Mouse (Mus musculus) lung, embryonic 14.5 days (tissue): ENCODE measurements at regions not wholly inside any gene's neighbourhood (a gene's known extent, or its start where the extent isn't known, plus 50 kb on each side); places are given as distances from the start of the nearest gene placed in this dataset.
"Not testable (repeated sequence)": the region's sequence is repeated elsewhere in the genome, so short reads cannot be mapped to it uniquely, and the experiment has no call there.

Source experiments
- ATAC-seq: fragments of 200-750 bp; cut with Nextera tagmentation; 2 replicates; pipeline ENCODE4 v1.8.0; 2017; ENCODE audit warnings: mild to moderate bottlenecking, moderate TSS enrichment, moderate library complexity; ENCODE audit not compliant: insufficient read depth
- DNase-seq: peaks from one replicate; pipeline ENCODE4 v3.0.0-alpha.2; 2015
- H3K27ac ChIP-seq: fragments of 300-500 bp; sonication (generic); 2 replicates; pipeline ENCODE4 v1.5.1; 2014; ENCODE audit warnings: low read depth, mild to moderate bottlenecking, moderate library complexity
- H3K27me3 ChIP-seq: fragments of 300-500 bp; sonication (generic); 2 replicates; pipeline ENCODE4 v1.6.1; 2014; ENCODE audit warnings: low read length, control low read depth; ENCODE audit not compliant: insufficient read depth
- H3K36me3 ChIP-seq: fragments of 300-500 bp; sonication (generic); 2 replicates; pipeline ENCODE4 v1.6.1; 2014; ENCODE audit warnings: control low read depth; ENCODE audit not compliant: insufficient read depth
- H3K4me1 ChIP-seq: fragments of 300-500 bp; sonication (generic); 2 replicates; pipeline ENCODE4 v1.6.1; 2014; ENCODE audit warnings: antibody characterized with exemption, control low read depth; ENCODE audit not compliant: insufficient read depth
- H3K4me2 ChIP-seq: fragments of 300-500 bp; sonication (generic); 2 replicates; pipeline ENCODE4 v1.6.1; 2014; ENCODE audit warnings: mild to moderate bottlenecking
- H3K4me3 ChIP-seq: fragments of 300-500 bp; sonication (generic); 2 replicates; pipeline ENCODE4 v1.5.1; 2014; ENCODE audit warnings: low read depth, low read length
- H3K9ac ChIP-seq: fragments of 300-500 bp; sonication (generic); 2 replicates; pipeline ENCODE4 v1.6.1; 2014
- H3K9me3 ChIP-seq: fragments of 300-500 bp; sonication (generic); 2 replicates; pipeline ENCODE4 v1.6.1; 2016; ENCODE audit warnings: low read depth, low read length, control low read depth
- CTCF ChIP-seq: IDR thresholded peaks from 2 replicates; pipeline ENCODE4 v1.5.1; 2016; ENCODE audit warnings: antibody characterized with exemption, low read depth
- WGBS: fragments of 180-500 bp; shearing (Covaris S2); extraction: QIAGEN DNeasy Blood & Tissue Kit; methylation state at CpG from one replicate; pipeline ENCODE4 v1.1.7; 2014; 5-methylcytosine and 5-hydroxymethylcytosine counted together

DNA sequence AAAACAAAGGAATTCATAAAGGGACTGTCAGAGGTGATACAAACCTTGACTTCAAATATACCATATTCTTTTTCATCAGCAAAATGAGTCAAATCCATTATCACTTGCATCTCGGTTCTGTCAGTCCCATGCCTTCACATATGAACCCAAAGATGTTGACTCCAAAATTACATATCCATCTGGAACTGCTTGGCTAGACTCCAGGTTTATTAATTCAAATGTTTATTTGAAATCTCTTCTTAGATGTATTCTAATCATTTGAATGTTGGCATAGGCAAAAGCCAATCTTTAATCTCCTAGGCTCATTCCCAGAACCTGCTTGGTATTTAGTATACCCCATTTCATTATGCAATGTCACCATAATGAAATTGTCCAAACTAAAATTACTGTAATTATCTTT lies 709.8 kb downstream of the Cdh11 start:
- Histone ChIP-seq H3K4me1 (no peaks in the 10 kb centered on the region), H3K4me2 (no peak overlapping the region), H3K9me3 (no peaks in the 10 kb centered on the region), H3K4me3 (no peak overlapping the region), H3K27me3 (no peaks in the 10 kb centered on the region), H3K36me3 (no peaks in the 10 kb centered on the region), H3K27ac (no peak overlapping the region), H3K9ac (no peak overlapping the region)
- 54% methylated on average over 1 of the region's 1 CpGs for whole genome bisulfite sequencing
- DNase-seq (no peak), ATAC-seq (no peak)
- TF ChIP-seq CTCF = no peak

- Histone ChIP-seq H3K9me3 (no peaks in the 10 kb centered on the region), H3K27ac (no peak overlapping the region), H3K4me2 (no peak overlapping the region), H3K9ac (no peak overlapping the region), H3K36me3 (no peaks in the 10 kb centered on the region), H3K4me3 (no peak overlapping the region), H3K4me1 (no peaks in the 10 kb centered on the region), H3K27me3 (no peaks in the 10 kb centered on the region)
- no peak for TF ChIP-seq CTCF
- 87% methylated on average over 2 of the region's 2 CpGs for WGBS
- ATAC-seq (no peak), DNase-seq (peak; percentile 22)
These were observed 721.3 kb downstream of the Cdh11 start for GRCm38 (mm10) chr8:102064137-102064536.

DNA sequence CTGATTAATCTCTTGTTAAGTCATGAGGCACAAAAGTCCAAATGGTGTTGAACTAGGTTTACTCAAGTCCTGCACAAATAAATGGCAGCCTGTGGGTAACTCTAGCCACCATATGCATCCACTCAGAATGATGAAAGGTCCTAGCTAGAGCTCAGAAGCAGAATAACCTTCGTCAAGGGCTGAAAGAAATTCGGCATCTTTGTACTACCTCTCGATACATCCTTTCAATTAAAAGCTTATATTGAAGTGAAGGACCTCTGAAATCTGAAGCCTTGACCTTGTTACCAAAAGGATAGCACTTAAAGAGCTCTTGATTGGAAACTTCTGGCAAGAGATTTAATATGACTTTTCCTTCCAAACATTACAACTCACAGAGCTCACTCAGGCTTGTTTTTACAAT lies 732.0 kb downstream of the Cdh11 start:
- Histone ChIP-seq H3K27me3 (no peaks in the 10 kb centered on the region), H3K4me3 (no peak overlapping the region), H3K36me3 (no peaks in the 10 kb centered on the region), H3K9ac (no peak overlapping the region), H3K27ac (no peak overlapping the region), H3K9me3 (no peaks in the 10 kb centered on the region), H3K4me1 (no peaks in the 10 kb centered on the region), H3K4me2 (no peak overlapping the region)
- no peak for ATAC-seq
- DNase-seq = no peak
- TF ChIP-seq CTCF = no peak
- 77% methylated on average over 3 of the region's 3 CpGs for WGBS

DNA sequence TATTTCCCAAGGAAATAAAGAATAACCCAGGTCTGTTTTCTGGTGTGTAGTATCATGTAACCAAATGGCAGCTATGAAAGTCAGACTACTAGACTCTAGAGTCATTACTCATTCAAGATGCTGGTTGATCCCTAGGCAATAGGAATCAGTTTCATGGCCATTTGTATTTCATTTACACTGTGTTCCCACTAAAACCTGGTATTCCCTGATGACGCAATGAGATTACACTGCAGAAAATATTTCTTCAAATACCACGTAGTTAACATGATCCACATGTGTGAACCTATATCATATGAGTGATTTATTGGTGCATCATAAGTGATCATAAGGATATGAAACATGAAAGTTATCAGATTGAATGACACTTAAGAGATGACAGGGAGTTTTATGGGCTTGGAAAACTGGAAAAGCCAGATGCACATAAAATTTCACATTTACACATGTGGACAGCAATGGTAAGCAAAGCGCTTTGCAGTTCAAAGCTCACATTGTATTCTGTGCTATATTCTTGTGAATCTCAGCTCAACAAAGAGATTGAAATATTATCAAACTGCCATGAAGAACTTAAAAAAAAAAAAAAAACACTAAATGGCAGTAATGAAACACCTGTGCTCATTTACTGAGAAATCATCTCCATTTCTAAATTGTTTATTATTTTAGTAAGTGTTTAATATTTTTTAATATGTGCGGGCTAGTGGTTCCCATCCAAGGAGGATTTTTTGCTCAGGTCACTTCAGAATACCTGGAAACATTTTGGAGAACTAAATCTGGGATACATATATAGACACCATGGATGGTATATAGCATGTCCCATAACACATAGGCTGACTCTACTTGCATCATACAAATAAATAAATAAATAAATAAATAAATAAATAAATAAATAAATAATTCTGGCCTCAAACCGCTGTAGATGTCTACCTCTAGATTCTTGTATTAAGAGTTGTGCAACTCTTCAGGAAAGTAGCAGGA lies 758.2 kb downstream of the Cdh11 start:
- no peak for TF ChIP-seq CTCF
- Histone ChIP-seq H3K4me3 (no peak overlapping the region), H3K27ac (no peak overlapping the region), H3K4me2 (no peak overlapping the region), H3K9me3 (no peaks in the 10 kb centered on the region), H3K9ac (no peak overlapping the region), H3K4me1 (no peaks in the 10 kb centered on the region), H3K27me3 (no peaks in the 10 kb centered on the region), H3K36me3 (no peaks in the 10 kb centered on the region)
- DNase-seq (no peak), ATAC-seq (no peak)
- 86% methylated on average over 5 of the region's 5 CpGs for WGBS

DNA sequence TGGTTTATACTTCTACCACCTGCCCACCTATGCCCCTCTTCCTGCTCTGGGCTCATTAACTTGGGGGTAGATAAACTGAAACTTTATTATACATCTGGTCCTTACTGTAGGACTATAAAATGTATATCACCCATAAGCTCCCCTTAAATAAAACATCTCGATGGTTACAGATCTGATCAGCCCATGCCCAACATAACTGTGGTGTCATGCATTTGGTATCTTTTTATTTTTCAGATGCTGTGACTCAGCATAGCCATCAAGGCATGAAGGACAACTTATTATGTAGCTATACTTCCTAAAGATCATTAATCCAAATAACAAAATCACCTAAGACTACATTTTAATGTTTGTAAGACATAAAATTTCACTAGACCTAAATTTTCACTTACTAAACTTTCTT lies 761.0 kb downstream of the Cdh11 start:
- TF ChIP-seq CTCF = no peak
- Histone ChIP-seq H3K36me3 (no peaks in the 10 kb centered on the region), H3K4me1 (no peaks in the 10 kb centered on the region), H3K4me3 (no peak overlapping the region), H3K9me3 (no peaks in the 10 kb centered on the region), H3K4me2 (no peak overlapping the region), H3K27me3 (no peaks in the 10 kb centered on the region), H3K9ac (no peak overlapping the region), H3K27ac (no peak overlapping the region)
- no peak for DNase-seq
- ATAC-seq = no peak
- WGBS = 77% methylated on average over 1 of the region's 1 CpGs

GRCm38 (mm10) chr8:102017776-102018175 lies 767.7 kb downstream of the Cdh11 start:
- WGBS = 45% methylated on average over 2 of the region's 2 CpGs
- no peak for DNase-seq
- TF ChIP-seq CTCF = no peak

GRCm38 (mm10) chr8:102000326-102001016 lies 785.0 kb downstream of the Cdh11 start:
- Histone ChIP-seq H3K27me3 (no peaks in the 10 kb centered on the region), H3K4me3 (no peak overlapping the region), H3K9ac (no peak overlapping the region), H3K9me3 (no peaks in the 10 kb centered on the region), H3K4me2 (no peak overlapping the region), H3K36me3 (no peaks in the 10 kb centered on the region), H3K4me1 (no peaks in the 10 kb centered on the region), H3K27ac (no peak overlapping the region)
- ATAC-seq (no peak), DNase-seq (no peak)
- WGBS = 75% methylated on average over 4 of the region's 4 CpGs
- no peak for TF ChIP-seq CTCF

More at GRCm38 (mm10) chr8:102017776-102018175, 767.7 kb downstream of the Cdh11 start:
- H3K27me3 ChIP-seq = no peaks in the 10 kb centered on the region
- no peak overlapping the region for H3K27ac ChIP-seq
- no peak for ATAC-seq
- no peaks in the 10 kb centered on the region for H3K4me1 ChIP-seq
- H3K4me3 ChIP-seq = no peak overlapping the region
- H3K9ac ChIP-seq = no peak overlapping the region
- no peak overlapping the region for H3K4me2 ChIP-seq
- H3K9me3 ChIP-seq = no peaks in the 10 kb centered on the region
- H3K36me3 ChIP-seq = no peaks in the 10 kb centered on the region

DNA sequence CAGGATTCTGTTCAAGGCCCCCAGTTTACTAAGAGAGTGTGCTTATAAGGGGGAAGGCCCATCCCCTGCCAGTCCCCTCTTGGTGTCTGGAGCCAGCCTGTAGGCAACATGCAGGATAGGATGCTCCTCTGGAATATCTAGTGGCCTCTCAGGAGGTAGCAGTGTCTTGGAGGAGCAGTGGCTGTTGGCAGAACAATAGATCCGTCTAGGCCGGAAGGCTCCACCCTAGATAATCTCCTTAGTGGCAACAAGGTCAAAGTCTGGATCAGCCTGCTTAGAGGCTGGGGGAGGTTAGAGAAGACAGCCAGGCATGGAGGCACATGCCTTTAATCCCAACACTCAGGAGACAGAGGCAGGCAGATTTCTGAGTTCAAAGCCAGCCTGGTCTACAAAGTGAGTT lies 788.7 kb downstream of the Cdh11 start:
- not testable (repeated sequence) for H3K9me3 ChIP-seq, DNase-seq, H3K4me1 ChIP-seq, H3K27ac ChIP-seq, ATAC-seq, H3K27me3 ChIP-seq, H3K4me3 ChIP-seq, H3K4me2 ChIP-seq, H3K36me3 ChIP-seq, H3K9ac ChIP-seq
- WGBS = 81% methylated on average over 2 of the region's 2 CpGs
